Mouse (Mus musculus): ENCODE measurements at regions not wholly inside any gene's neighbourhood (a gene's known extent, or its start where the extent isn't known, plus 50 kb on each side); places are given as distances from the start of the nearest gene placed in this dataset.

- no peak for DNase-seq (ENCODE audit: low spot score)
Observed at GRCm38 (mm10) chr14:33864796-33865195, 58.6 kb upstream of the Gdf10 start.

- no peak for DNase-seq (ENCODE audit: low spot score)
Observed at GRCm38 (mm10) chr14:33865746-33866145, 57.6 kb upstream of the Gdf10 start.

GRCm38 (mm10) chr14:33867674-33868073, 55.7 kb upstream of the Gdf10 start:
- DNase-seq (ENCODE audit: low spot score): no peak
